Mouse (Mus musculus) MEL (cell line): ENCODE measurements around the gene Nt5e. TPM values are rescaled to one million over a fixed set of nuclear protein-coding genes. Genes with fewer than 3 reads are reported as not detected.

Experiments used
- DNase-seq: peaks from one replicate; pipeline ENCODE4 v3.0.0; 2011; ENCODE audit warnings: low read depth, low spot score
- H3K27ac ChIP-seq: 2 replicates; pipeline ENCODE4 v1.5.1; 2012; ENCODE audit warnings: low read depth, mild to moderate bottlenecking, control low read depth, low read length, moderate library complexity; ENCODE audit not compliant: control insufficient read depth
- H3K27me3 ChIP-seq, 2 experiments: fragments of 150-350 bp in 1 of 2; sonication (generic) in 1 of 2; 2 replicates each; pipeline ENCODE4 v1.6.1; 2012; ENCODE audit warnings: low read length in 2 of 2, mild to moderate bottlenecking in 2 of 2, improper control_type of control experiment in 1 of 2, moderate library complexity in 1 of 2; ENCODE audit not compliant: insufficient read depth in 2 of 2, control insufficient read depth in 1 of 2
- H3K36me3 ChIP-seq, 2 experiments: 2 replicates each; pipeline ENCODE4 v1.6.1; 2012 to 2014; ENCODE audit warnings: low read length in 2 of 2, improper control_type of control experiment in 1 of 2, inconsistent platforms in 1 of 2, mild to moderate bottlenecking in 1 of 2; ENCODE audit not compliant: insufficient read depth in 2 of 2, control insufficient read depth in 1 of 2
- H3K4me1 ChIP-seq, 2 experiments: fragments of 150-350 bp in 1 of 2; sonication (generic) in 1 of 2; 2 replicates each; pipeline ENCODE4 v1.6.1; 2012; ENCODE audit warnings: low read length in 2 of 2, improper control_type of control experiment in 1 of 2, mild to moderate bottlenecking in 1 of 2; ENCODE audit not compliant: insufficient read depth in 2 of 2, control insufficient read depth in 1 of 2
- H3K4me3 ChIP-seq, 2 experiments: fragments of 150-350 bp in 1 of 2; sonication (generic) in 1 of 2; 2 replicates each; pipeline ENCODE4 v1.5.1; 2012; ENCODE audit warnings: low read depth in 2 of 2, low read length in 2 of 2, mild to moderate bottlenecking in 2 of 2, moderate library complexity in 2 of 2, control low read depth in 1 of 2, improper control_type of control experiment in 1 of 2; ENCODE audit not compliant: control insufficient read depth in 1 of 2, insufficient read depth in 1 of 2
- H3K79me2 ChIP-seq: 2 replicates; pipeline ENCODE4 v1.6.1; 2012; ENCODE audit warnings: mild to moderate bottlenecking, low read length, moderate library complexity; ENCODE audit not compliant: control insufficient read depth, poor library complexity, insufficient read depth
- H3K9ac ChIP-seq: 2 replicates; pipeline ENCODE4 v1.6.1; 2012; ENCODE audit warnings: low read depth, mild to moderate bottlenecking, control low read depth, low read length, moderate library complexity; ENCODE audit not compliant: control insufficient read depth, poor library complexity, severe bottlenecking
- H3K9me3 ChIP-seq: fragments of 150-350 bp; sonication (generic); replicated peaks from 2 replicates; pipeline ENCODE4 v1.6.1; 2012; ENCODE audit warnings: mild to moderate bottlenecking, low read length, improper control_type of control experiment, moderate library complexity; ENCODE audit not compliant: insufficient read depth
- BHLHE40 ChIP-seq: IDR thresholded peaks from 2 replicates; pipeline ENCODE4 v1.6.1; 2012; ENCODE audit warnings: low read depth, mild to moderate bottlenecking, inconsistent platforms, low read length, improper control_type of control experiment, borderline replicate concordance
- CHD2 ChIP-seq: IDR thresholded peaks from 2 replicates; pipeline ENCODE4 v1.6.1; 2011; ENCODE audit warnings: low read length, improper control_type of control experiment
- EP300 ChIP-seq, 2 experiments: IDR thresholded peaks; 2 replicates each; pipeline ENCODE4 v1.6.1; 2011; ENCODE audit warnings: improper control_type of control experiment in 2 of 2, low read length in 2 of 2, low read depth in 1 of 2, mild to moderate bottlenecking in 1 of 2
- GABPA ChIP-seq: IDR thresholded peaks from 2 replicates; pipeline ENCODE4 v1.6.1; 2012; ENCODE audit warnings: low read depth, mild to moderate bottlenecking, inconsistent platforms, low read length, improper control_type of control experiment, moderate library complexity
- HCFC1 ChIP-seq: IDR thresholded peaks from 2 replicates; pipeline ENCODE4 v1.6.1; 2012; ENCODE audit warnings: low read depth, mild to moderate bottlenecking, inconsistent platforms, low read length, improper control_type of control experiment, moderate library complexity
- JUND ChIP-seq: IDR thresholded peaks from 2 replicates; pipeline ENCODE4 v1.6.1; 2011; ENCODE audit warnings: low read depth, mild to moderate bottlenecking, improper control_type of control experiment, low read length
- MAFK ChIP-seq: IDR thresholded peaks from 2 replicates; pipeline ENCODE4 v1.6.1; 2011; ENCODE audit warnings: low read depth, mild to moderate bottlenecking, low read length, improper control_type of control experiment, borderline replicate concordance
- MAX ChIP-seq: IDR thresholded peaks from 2 replicates; pipeline ENCODE4 v1.6.1; 2011; ENCODE audit warnings: low read length, improper control_type of control experiment
- POLR2AphosphoS2 ChIP-seq: IDR thresholded peaks from 2 replicates; pipeline ENCODE4 v1.6.1; 2011; ENCODE audit warnings: low read length, improper control_type of control experiment
- RAD21 ChIP-seq: IDR thresholded peaks from 2 replicates; pipeline ENCODE4 v1.6.1; 2011; ENCODE audit warnings: mild to moderate bottlenecking, low read depth, low read length, improper control_type of control experiment
- RCOR1 ChIP-seq: IDR thresholded peaks from 2 replicates; pipeline ENCODE4 v1.6.1; 2012; ENCODE audit warnings: low read depth, mild to moderate bottlenecking, inconsistent platforms, low read length, improper control_type of control experiment
- TCF12 ChIP-seq: IDR thresholded peaks from 2 replicates; pipeline ENCODE4 v1.6.1; 2014; ENCODE audit warnings: low read depth, mild to moderate bottlenecking, inconsistent platforms, low read length, improper control_type of control experiment, moderate library complexity
- UBTF ChIP-seq: IDR thresholded peaks from 2 replicates; pipeline ENCODE4 v1.6.1; 2012; ENCODE audit warnings: low read depth, mild to moderate bottlenecking, inconsistent platforms, low read length, improper control_type of control experiment, moderate library complexity, borderline replicate concordance; ENCODE audit not compliant: insufficient read depth
- USF1 ChIP-seq: IDR thresholded peaks from 2 replicates; pipeline ENCODE4 v1.6.1; 2014; ENCODE audit warnings: low read depth, mild to moderate bottlenecking, inconsistent platforms, low read length, improper control_type of control experiment, moderate library complexity
- ZC3H11A ChIP-seq: IDR thresholded peaks from 2 replicates; pipeline ENCODE4 v1.6.1; 2012; ENCODE audit warnings: low read depth, mild to moderate bottlenecking, inconsistent platforms, low read length, improper control_type of control experiment
- ZMIZ1 ChIP-seq: IDR thresholded peaks from 2 replicates; pipeline ENCODE4 v1.6.1; 2012; ENCODE audit warnings: low read depth, mild to moderate bottlenecking, inconsistent platforms, low read length, improper control_type of control experiment, moderate library complexity
- polyA plus RNA-seq, 2 experiments: library from polyadenylated mRNA; stranded (reverse) in 1 of 2; unstranded in 1 of 2; fragments of >175 nt in 1 of 2; fragments of >200 nt in 1 of 2; gene quantifications; 2 replicates each; pipeline versions ENCODE4 v1.2.1 to v1.2.4; 2012; ENCODE audit warnings: low replicate concordance in 2 of 2, low read depth in 1 of 2; ENCODE audit not compliant: insufficient read length in 2 of 2, insufficient read depth in 1 of 2, missing spikeins in 1 of 2
- total RNA-seq: library from RNA; depleted of rRNA; stranded (reverse); fragments of 300-350 nt; gene quantifications from 2 replicates; pipeline ENCODE4 v1.2.3, GENCODE M21; 2012

Gene Nt5e
- total and polyA plus RNA-seq, 3 experiments = 0.12 to 0.19 TPM; not detected in 1

DNA sequence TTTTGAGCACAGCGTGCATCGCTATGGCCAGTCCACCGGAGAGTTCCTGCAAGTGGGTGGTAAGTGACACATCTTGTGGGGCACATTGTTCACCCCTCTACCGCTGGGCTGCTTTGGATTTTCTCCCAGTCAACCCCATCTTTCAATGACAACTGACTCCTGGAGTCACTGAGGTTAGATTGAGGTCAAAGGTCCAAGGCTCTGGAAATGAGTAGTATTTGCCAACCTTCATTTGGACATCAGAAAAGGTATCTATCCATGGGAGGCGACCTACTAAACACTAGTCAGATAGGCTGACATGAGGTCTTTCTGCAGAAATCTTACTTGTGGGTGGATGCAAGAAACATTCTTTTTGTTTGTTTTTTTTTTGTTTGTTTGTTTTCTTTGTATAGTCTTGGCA, 40.3 kb downstream of the Nt5e start:
- H3K4me1 ChIP-seq = peaks cover 4 to 14% of the 10 kb centered on the region in 2 experiments
- no peaks in the 10 kb centered on the region for H3K27me3 ChIP-seq
- H3K79me2 ChIP-seq = no peaks in the 10 kb centered on the region
- TF ChIP-seq JUND = no peak
- TF ChIP-seq BHLHE40 = no peak
- no peak for TF ChIP-seq USF1
- no peak for TF ChIP-seq RCOR1
- no peak for TF ChIP-seq ZMIZ1
- TF ChIP-seq POLR2AphosphoS2 = no peak
- no peak for TF ChIP-seq EP300 (IDR thresholded peaks at IDR 0.05; ENCODE audit: low read depth in 1 of 2, low read length in 2 of 2)
- TF ChIP-seq ZC3H11A = no peak
- no peak for TF ChIP-seq TCF12
- no peak for TF ChIP-seq MAX
- no peak for TF ChIP-seq GABPA
- H3K9ac ChIP-seq = no peak overlapping the region
- H3K9me3 ChIP-seq = no peaks in the 10 kb centered on the region
- no peak overlapping the region for H3K4me3 ChIP-seq
- peaks cover 0 to 6% of the 10 kb centered on the region in 2 experiments; a peak in 2 of 4 replicates for H3K36me3 ChIP-seq
- no peak overlapping the region for H3K27ac ChIP-seq
- DNase-seq = no peak

DNA sequence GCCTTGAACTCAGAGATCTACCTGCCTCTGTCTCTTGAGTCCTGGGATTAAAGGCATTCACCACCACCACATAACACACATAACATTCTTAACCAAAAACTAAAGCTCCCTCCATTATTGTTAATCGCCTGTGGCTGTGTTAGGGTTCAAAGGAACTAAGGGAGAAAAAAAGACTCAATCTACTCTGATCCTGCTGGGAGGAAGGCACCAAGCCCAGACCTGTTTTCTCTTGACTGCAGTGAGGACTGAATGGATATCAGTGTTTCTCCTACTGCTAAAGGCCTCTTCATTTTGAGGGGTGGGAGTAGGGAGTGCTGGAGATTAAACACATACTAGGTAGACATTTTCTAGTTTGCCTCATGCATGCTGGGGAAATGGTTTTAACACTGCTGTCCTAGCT, 40.8 kb downstream of the Nt5e start:
- Histone ChIP-seq H3K4me3 (no peak overlapping the region), H3K4me1 (peaks cover 0 to 10% of the 10 kb centered on the region in 2 experiments; a peak in 2 of 4 replicates), H3K9me3 (no peaks in the 10 kb centered on the region), H3K27ac (no peak overlapping the region), H3K9ac (no peak overlapping the region), H3K36me3 (peaks cover 0 to 2% of the 10 kb centered on the region in 2 experiments; a peak in 1 of 4 replicates), H3K79me2 (no peaks in the 10 kb centered on the region), H3K27me3 (no peaks in the 10 kb centered on the region)
- TF ChIP-seq MAFK (no peak), CHD2 (no peak), EP300 (IDR thresholded peaks at IDR 0.05; ENCODE audit: low read depth in 1 of 2, low read length in 2 of 2) (no peak), RAD21 (no peak), UBTF (no peak), HCFC1 (no peak)
- no peak for DNase-seq
